Mouse (Mus musculus): Measurements from ENCODE around the gene Rgmb. TPM values are rescaled to one million over a fixed set of nuclear protein-coding genes. Genes with fewer than 3 reads are reported as not detected.

The Rgmb gene
- polyA plus RNA-seq, 1 experiment from 2014 or later, result 57.1 TPM

GRCm38 (mm10) chr17:15807295-15807984, 23.4 kb downstream of the Rgmb start:
- Histone ChIP-seq H3K9ac (ENCODE audit: low read depth, low read length) (no peak overlapping the region), H3K36me3 (ENCODE audit: control insufficient read depth, insufficient read depth, low read length) (peaks cover 11% of the 10 kb centered on the region), H3K9me3 (replicated peaks; ENCODE audit: control insufficient read depth, low read length, poor library complexity, severe bottlenecking) (no peaks in the 10 kb centered on the region), H3K4me3 (ENCODE audit: low read depth, low read length) (no peak overlapping the region), H3K4me1 (ENCODE audit: control insufficient read depth, insufficient read depth, low read length) (peaks cover 35% of the 10 kb centered on the region), H3K4me2 (ENCODE audit: low read length) (no peak overlapping the region), H3K27me3 (ENCODE audit: control insufficient read depth, insufficient read depth, low read depth, low read length) (no peaks in the 10 kb centered on the region), H3K27ac (ENCODE audit: low read length) (no peak overlapping the region)
- 81% methylated on average over 23 of the region's 23 CpGs for WGBS
- no peak for ATAC-seq

DNA sequence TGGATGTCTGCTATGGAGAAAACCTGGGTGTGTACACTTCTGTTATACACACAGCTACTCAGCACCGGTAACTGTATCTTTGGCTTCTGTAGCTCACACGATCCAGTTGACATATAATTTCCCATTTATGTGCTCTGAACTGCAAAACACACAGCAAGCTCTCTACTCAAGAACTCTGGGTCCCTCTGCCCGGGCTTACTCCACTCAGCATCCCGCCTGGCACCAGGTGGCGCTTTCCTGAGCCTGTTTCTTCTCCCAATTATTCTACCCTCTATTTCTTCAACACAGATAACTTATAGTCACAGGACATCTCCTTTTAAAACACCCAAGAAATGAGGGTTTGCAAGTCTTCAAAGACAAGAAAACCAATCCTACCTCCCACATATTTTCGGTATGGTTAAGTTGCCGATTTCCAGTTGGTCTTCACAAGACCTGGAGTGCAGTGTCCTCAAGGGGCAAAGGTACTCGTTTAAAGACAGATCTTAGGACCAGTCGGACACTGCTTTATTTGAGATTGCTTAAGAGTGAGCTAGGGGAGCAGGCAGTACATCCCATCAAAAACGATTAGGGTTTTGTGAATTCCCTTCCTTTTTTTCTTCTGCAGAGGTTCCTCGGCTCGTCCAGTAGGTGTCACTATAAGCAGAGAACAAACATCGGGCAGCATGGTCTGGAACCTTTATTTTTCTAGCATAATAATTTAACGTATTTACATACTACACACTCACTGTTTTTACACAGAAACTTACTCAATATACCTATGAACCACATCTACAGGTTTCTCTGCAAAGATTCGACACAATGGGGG, 26.6 kb downstream of the Rgmb start:
- H3K27ac ChIP-seq (ENCODE audit: low read length), result no peak overlapping the region
- H3K9ac ChIP-seq (ENCODE audit: low read depth, low read length), result no peak overlapping the region
- H3K4me2 ChIP-seq (ENCODE audit: low read length), result no peak overlapping the region
- peaks cover 14% of the 10 kb centered on the region for H3K4me1 ChIP-seq (ENCODE audit: control insufficient read depth, insufficient read depth, low read length)
- no peaks in the 10 kb centered on the region for H3K27me3 ChIP-seq (ENCODE audit: control insufficient read depth, insufficient read depth, low read depth, low read length)
- 52% methylated on average over 15 of the region's 15 CpGs for WGBS
- ATAC-seq, result peak; percentile 55
- H3K4me3 ChIP-seq (ENCODE audit: low read depth, low read length), result no peak overlapping the region
- peaks cover 11% of the 10 kb centered on the region for H3K36me3 ChIP-seq (ENCODE audit: control insufficient read depth, insufficient read depth, low read length)
- no peaks in the 10 kb centered on the region for H3K9me3 ChIP-seq (replicated peaks; ENCODE audit: control insufficient read depth, low read length, poor library complexity, severe bottlenecking)

DNA sequence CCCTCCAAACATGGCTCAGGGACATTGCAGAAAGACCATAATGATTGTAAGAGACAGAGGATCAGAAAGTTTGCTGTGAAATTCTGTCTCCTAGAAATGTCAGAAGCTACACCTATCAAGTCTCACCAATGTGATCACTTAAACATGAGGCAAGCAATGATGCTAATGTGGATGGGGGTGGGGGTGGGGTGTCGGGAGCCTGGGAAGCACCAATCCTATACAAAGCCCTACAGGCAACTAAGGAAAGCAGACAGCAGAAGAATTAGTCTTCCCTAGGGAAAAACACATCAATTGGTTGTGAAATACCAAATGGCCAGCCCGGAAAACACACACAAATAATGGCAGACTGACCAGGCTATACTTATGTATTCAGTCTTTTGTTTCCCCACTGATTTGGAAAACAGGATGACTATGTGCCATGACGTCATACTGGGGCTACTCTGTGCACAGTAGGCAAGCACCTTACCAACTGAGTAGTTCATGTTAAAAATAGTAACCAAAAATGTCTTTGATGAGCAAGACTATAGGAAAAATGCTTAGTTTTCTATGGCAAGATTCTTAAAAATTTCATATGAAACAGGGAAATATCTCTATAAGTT, 31.5 kb downstream of the Rgmb start:
- Histone ChIP-seq H3K4me3 (ENCODE audit: low read depth, low read length) (no peak overlapping the region), H3K27ac (ENCODE audit: low read length) (no peak overlapping the region), H3K9me3 (replicated peaks; ENCODE audit: control insufficient read depth, low read length, poor library complexity, severe bottlenecking) (no peaks in the 10 kb centered on the region), H3K36me3 (ENCODE audit: control insufficient read depth, insufficient read depth, low read length) (no peaks in the 10 kb centered on the region), H3K27me3 (ENCODE audit: control insufficient read depth, insufficient read depth, low read depth, low read length) (no peaks in the 10 kb centered on the region), H3K4me1 (ENCODE audit: control insufficient read depth, insufficient read depth, low read length) (no peaks in the 10 kb centered on the region), H3K9ac (ENCODE audit: low read depth, low read length) (no peak overlapping the region), H3K4me2 (ENCODE audit: low read length) (no peak overlapping the region)
- no peak for ATAC-seq
- WGBS, result 56% methylated on average over 3 of the region's 3 CpGs

GRCm38 (mm10) chr17:15790716-15791115, 40.1 kb downstream of the Rgmb start:
- no peak overlapping the region for H3K4me3 ChIP-seq (ENCODE audit: low read depth, low read length)
- no peaks in the 10 kb centered on the region for H3K36me3 ChIP-seq (ENCODE audit: control insufficient read depth, insufficient read depth, low read length)
- no peak overlapping the region for H3K9ac ChIP-seq (ENCODE audit: low read depth, low read length)
- WGBS, result 77% methylated on average over 8 of the region's 8 CpGs
- ATAC-seq, result no peak
- H3K27ac ChIP-seq (ENCODE audit: low read length), result no peak overlapping the region
- no peaks in the 10 kb centered on the region for H3K27me3 ChIP-seq (ENCODE audit: control insufficient read depth, insufficient read depth, low read depth, low read length)
- H3K4me2 ChIP-seq (ENCODE audit: low read length), result no peak overlapping the region
- H3K9me3 ChIP-seq (replicated peaks; ENCODE audit: control insufficient read depth, low read length, poor library complexity, severe bottlenecking), result no peaks in the 10 kb centered on the region
- no peaks in the 10 kb centered on the region for H3K4me1 ChIP-seq (ENCODE audit: control insufficient read depth, insufficient read depth, low read length)

DNA sequence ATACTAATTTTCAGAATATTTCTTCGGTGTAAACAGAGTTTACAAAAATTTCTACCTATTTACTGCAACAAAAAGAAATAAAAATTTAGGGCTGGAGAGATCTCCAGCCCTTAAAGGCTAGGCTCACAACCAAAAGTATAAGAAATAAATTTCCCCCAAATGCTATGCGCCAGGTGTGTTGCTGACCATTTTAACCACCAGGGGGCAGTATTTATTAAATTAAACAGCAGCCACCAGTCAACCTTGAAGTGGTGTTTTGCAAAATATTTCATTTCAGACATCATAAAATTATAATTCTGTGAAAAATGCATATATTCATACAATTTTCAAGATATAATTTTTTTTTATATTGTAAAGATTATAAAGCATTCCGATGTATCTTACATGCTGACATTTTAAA, 43.8 kb downstream of the Rgmb start:
- no peak for ATAC-seq

DNA sequence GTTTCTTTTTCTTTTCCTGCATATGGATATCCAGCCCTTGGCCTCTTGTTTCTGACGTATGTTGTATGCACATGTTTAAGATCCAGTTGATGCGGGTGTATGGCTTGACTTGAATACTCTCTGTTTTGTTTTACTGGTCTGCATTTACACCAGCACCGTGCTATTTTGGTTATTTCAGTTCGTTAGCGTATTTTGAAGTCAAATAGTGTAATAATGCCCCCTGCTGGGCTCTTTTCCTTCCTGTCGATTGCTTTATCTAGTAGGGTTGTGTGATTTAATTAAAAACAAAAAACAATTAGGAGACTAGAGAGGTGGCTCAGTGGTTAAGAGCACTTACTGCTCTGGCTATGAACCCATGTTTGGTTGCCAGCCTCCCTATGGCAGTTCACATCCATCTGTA, 52.9 kb downstream of the Rgmb start:
- 88% methylated on average over 6 of the region's 6 CpGs for WGBS
- no peak overlapping the region for H3K9ac ChIP-seq (ENCODE audit: low read depth, low read length)
- no peaks in the 10 kb centered on the region for H3K9me3 ChIP-seq (replicated peaks; ENCODE audit: control insufficient read depth, low read length, poor library complexity, severe bottlenecking)
- H3K4me2 ChIP-seq (ENCODE audit: low read length), result no peak overlapping the region
- no peaks in the 10 kb centered on the region for H3K27me3 ChIP-seq (ENCODE audit: control insufficient read depth, insufficient read depth, low read depth, low read length)
- H3K27ac ChIP-seq (ENCODE audit: low read length), result no peak overlapping the region
- no peaks in the 10 kb centered on the region for H3K4me1 ChIP-seq (ENCODE audit: control insufficient read depth, insufficient read depth, low read length)
- H3K36me3 ChIP-seq (ENCODE audit: control insufficient read depth, insufficient read depth, low read length), result no peaks in the 10 kb centered on the region
- no peak for ATAC-seq
- no peak overlapping the region for H3K4me3 ChIP-seq (ENCODE audit: low read depth, low read length)

More for the DNA sequence above, 43.8 kb downstream of the Rgmb start:
- no peak overlapping the region for H3K9ac ChIP-seq (ENCODE audit: low read depth, low read length)
- no peak overlapping the region for H3K4me3 ChIP-seq (ENCODE audit: low read depth, low read length)
- no peak overlapping the region for H3K27ac ChIP-seq (ENCODE audit: low read length)
- no peaks in the 10 kb centered on the region for H3K4me1 ChIP-seq (ENCODE audit: control insufficient read depth, insufficient read depth, low read length)
- no peak overlapping the region for H3K4me2 ChIP-seq (ENCODE audit: low read length)
- no peaks in the 10 kb centered on the region for H3K36me3 ChIP-seq (ENCODE audit: control insufficient read depth, insufficient read depth, low read length)
- H3K27me3 ChIP-seq (ENCODE audit: control insufficient read depth, insufficient read depth, low read depth, low read length), result no peaks in the 10 kb centered on the region
- WGBS, result 28% methylated on average over 3 of the region's 3 CpGs
- H3K9me3 ChIP-seq (replicated peaks; ENCODE audit: control insufficient read depth, low read length, poor library complexity, severe bottlenecking), result no peaks in the 10 kb centered on the region

GRCm38 (mm10) chr17:15776349-15776748, 54.5 kb downstream of the Rgmb start:
- peak; percentile 45; the same call in 1 of the 2 replicates for ATAC-seq
- no peaks in the 10 kb centered on the region for H3K9me3 ChIP-seq (replicated peaks; ENCODE audit: control insufficient read depth, low read length, poor library complexity, severe bottlenecking)
- H3K27me3 ChIP-seq (ENCODE audit: control insufficient read depth, insufficient read depth, low read depth, low read length), result no peaks in the 10 kb centered on the region
- H3K4me2 ChIP-seq (ENCODE audit: low read length), result no peak overlapping the region
- H3K27ac ChIP-seq (ENCODE audit: low read length), result no peak overlapping the region
- no peak overlapping the region for H3K4me3 ChIP-seq (ENCODE audit: low read depth, low read length)
- H3K4me1 ChIP-seq (ENCODE audit: control insufficient read depth, insufficient read depth, low read length), result no peaks in the 10 kb centered on the region
- no peaks in the 10 kb centered on the region for H3K36me3 ChIP-seq (ENCODE audit: control insufficient read depth, insufficient read depth, low read length)
- WGBS, result 78% methylated on average over 5 of the region's 5 CpGs
- H3K9ac ChIP-seq (ENCODE audit: low read depth, low read length), result no peak overlapping the region

DNA sequence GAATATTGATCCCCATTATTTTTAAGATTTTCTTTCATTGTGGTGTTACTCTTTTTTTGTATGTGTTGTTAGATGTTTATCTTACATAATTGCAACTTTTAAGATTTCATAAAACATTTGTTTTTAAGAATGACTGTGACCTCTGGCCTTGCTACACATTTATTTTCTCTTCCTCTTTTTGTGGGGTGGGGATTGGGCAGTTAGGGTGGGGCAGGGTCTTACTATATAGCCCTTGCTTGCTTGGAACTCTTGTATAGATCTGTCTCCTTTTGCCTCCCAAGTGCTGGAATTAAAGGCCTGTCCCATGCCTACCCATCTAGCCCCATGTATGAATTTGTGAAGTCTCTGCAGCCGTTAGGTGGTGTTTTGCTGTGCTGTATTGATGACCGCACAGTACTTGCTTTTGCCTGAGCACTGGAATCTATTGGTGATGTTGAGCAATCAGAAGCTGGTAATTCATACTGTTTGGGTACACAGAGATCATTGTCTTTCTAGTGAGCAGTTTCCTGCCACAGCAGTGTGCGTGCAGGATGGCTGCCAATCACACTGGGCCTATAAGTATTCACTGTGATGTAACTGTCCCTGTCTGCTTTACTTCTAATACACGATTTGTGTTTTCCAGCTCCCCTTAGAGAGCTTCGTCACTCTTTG, 56.1 kb downstream of the Rgmb start:
- WGBS, result 83% methylated on average over 5 of the region's 5 CpGs
- no peaks in the 10 kb centered on the region for H3K9me3 ChIP-seq (replicated peaks; ENCODE audit: control insufficient read depth, low read length, poor library complexity, severe bottlenecking)

More for the DNA sequence above, 56.1 kb downstream of the Rgmb start:
- no peak overlapping the region for H3K4me2 ChIP-seq (ENCODE audit: low read length)
- H3K27me3 ChIP-seq (ENCODE audit: control insufficient read depth, insufficient read depth, low read depth, low read length), result no peaks in the 10 kb centered on the region
- no peak overlapping the region for H3K27ac ChIP-seq (ENCODE audit: low read length)
- no peak overlapping the region for H3K4me3 ChIP-seq (ENCODE audit: low read depth, low read length)
- H3K4me1 ChIP-seq (ENCODE audit: control insufficient read depth, insufficient read depth, low read length), result no peaks in the 10 kb centered on the region
- ATAC-seq, result 0 out of 2 replicates have a peak, but pooled peaks have one; percentile 25
- peaks cover 7% of the 10 kb centered on the region; the same call in 1 of the 2 replicates for H3K36me3 ChIP-seq (ENCODE audit: control insufficient read depth, insufficient read depth, low read length)
- no peak overlapping the region for H3K9ac ChIP-seq (ENCODE audit: low read depth, low read length)

Data from midbrain, embryonic 16.5 days (tissue).